Mouse (Mus musculus) intestine, embryonic 14.5 days (tissue): Measurements from ENCODE around the gene Lin7c. TPM values are rescaled to one million over a fixed set of nuclear protein-coding genes. Genes with fewer than 3 reads are reported as not detected.
A peak's percentile ranks its signal among the peaks of the same experiment; 100 is the strongest.

ENCODE experiments used
- ATAC-seq: fragments of 200-750 bp; cut with Nextera tagmentation; replicated peaks from 2 replicates; pipeline ENCODE4 v1.8.0; 2017; ENCODE audit warnings: low read depth, moderate number of reproducible peaks, moderate TSS enrichment, moderate library complexity; ENCODE audit not compliant: low FRiP score, low TSS enrichment
- DNase-seq: peaks from one replicate; pipeline ENCODE4 v3.0.0-alpha.2; 2018; ENCODE audit warnings: low spot score
- H3K27ac ChIP-seq: fragments of 300-500 bp; sonication (generic); 2 replicates; pipeline ENCODE4 v1.5.1; 2014; ENCODE audit warnings: low read depth, mild to moderate bottlenecking, control low read depth
- H3K27me3 ChIP-seq: fragments of 300-500 bp; sonication (generic); replicated peaks from 2 replicates; pipeline ENCODE4 v1.6.1; 2014; ENCODE audit warnings: low read length, control low read depth; ENCODE audit not compliant: control insufficient read depth, insufficient read depth
- H3K36me3 ChIP-seq: fragments of 300-500 bp; sonication (generic); 2 replicates; pipeline ENCODE4 v1.6.1; 2014; ENCODE audit warnings: low read length, control low read depth; ENCODE audit not compliant: control insufficient read depth, insufficient read depth
- H3K4me1 ChIP-seq: fragments of 300-500 bp; sonication (generic); replicated peaks from 2 replicates; pipeline ENCODE4 v1.6.1; 2014; ENCODE audit warnings: low read length, control low read depth, mixed read lengths; ENCODE audit not compliant: control insufficient read depth, insufficient read depth
- H3K4me2 ChIP-seq: fragments of 300-500 bp; sonication (generic); 2 replicates; pipeline ENCODE4 v1.6.1; 2014; ENCODE audit warnings: low read length
- H3K4me3 ChIP-seq: fragments of 300-500 bp; sonication (generic); 2 replicates; pipeline ENCODE4 v1.5.1; 2014; ENCODE audit warnings: low read depth, low read length, control low read depth, mixed read lengths
- H3K9ac ChIP-seq: fragments of 300-500 bp; sonication (generic); 2 replicates; pipeline ENCODE4 v1.6.1; 2014; ENCODE audit warnings: mild to moderate bottlenecking, low read length
- H3K9me3 ChIP-seq: fragments of 300-500 bp; sonication (generic); 2 replicates; pipeline ENCODE4 v1.6.1; 2016; ENCODE audit warnings: low read length, control low read depth; ENCODE audit not compliant: control insufficient read depth
- WGBS: fragments of 180-500 bp; shearing (Covaris S2); extraction: QIAGEN DNeasy Blood & Tissue Kit; methylation state at CpG from one replicate; pipeline ENCODE4 v1.1.7; 2014; 5-methylcytosine and 5-hydroxymethylcytosine counted together
- polyA plus RNA-seq: library from polyadenylated mRNA; unstranded; fragments of >200 nt; fragmentation: Nextera tagmentation; extraction: Ambion mirVana; gene quantifications from 2 replicates; pipeline ENCODE4 v1.2.1, GENCODE M21; 2014

Lin7c gene
- polyA plus RNA-seq, 1 experiment from 2014 or later = 69.2 TPM

DNA sequence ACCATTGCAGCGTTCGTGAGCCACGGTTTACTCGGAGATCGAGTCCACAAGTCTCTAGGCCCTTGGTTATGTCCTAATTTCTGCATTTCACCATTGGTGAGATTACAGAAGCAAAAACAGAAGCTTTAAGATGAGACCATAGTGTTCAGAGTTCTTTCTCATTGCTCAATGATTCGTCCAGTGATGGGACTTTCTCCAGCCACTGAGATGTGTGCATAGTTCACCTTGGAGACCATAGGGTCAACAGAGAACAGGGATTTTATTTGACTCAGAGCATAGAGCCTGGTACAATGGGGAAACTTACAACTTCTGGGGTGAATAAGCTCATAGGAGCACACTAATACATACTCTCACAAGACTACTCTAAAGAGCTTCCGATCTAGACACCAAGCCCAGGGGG lies 29.8 kb downstream of the Lin7c start:
- Histone ChIP-seq H3K4me2 (peak overlapping the region; percentile 87), H3K9me3 (no peaks in the 10 kb centered on the region), H3K27me3 (no peaks in the 10 kb centered on the region), H3K36me3 (peaks cover under 1% of the 10 kb centered on the region; the same call in 1 of the 2 replicates), H3K27ac (0 out of 2 replicates have a peak overlapping the region, but pooled peaks have one; percentile 14), H3K4me1 (peaks cover 24% of the 10 kb centered on the region), H3K4me3 (peak overlapping the region; percentile 83), H3K9ac (peak overlapping the region; percentile 93)
- WGBS = 69% methylated on average over 7 of the region's 7 CpGs
- DNase-seq = no peak
- ATAC-seq = no peak

DNA sequence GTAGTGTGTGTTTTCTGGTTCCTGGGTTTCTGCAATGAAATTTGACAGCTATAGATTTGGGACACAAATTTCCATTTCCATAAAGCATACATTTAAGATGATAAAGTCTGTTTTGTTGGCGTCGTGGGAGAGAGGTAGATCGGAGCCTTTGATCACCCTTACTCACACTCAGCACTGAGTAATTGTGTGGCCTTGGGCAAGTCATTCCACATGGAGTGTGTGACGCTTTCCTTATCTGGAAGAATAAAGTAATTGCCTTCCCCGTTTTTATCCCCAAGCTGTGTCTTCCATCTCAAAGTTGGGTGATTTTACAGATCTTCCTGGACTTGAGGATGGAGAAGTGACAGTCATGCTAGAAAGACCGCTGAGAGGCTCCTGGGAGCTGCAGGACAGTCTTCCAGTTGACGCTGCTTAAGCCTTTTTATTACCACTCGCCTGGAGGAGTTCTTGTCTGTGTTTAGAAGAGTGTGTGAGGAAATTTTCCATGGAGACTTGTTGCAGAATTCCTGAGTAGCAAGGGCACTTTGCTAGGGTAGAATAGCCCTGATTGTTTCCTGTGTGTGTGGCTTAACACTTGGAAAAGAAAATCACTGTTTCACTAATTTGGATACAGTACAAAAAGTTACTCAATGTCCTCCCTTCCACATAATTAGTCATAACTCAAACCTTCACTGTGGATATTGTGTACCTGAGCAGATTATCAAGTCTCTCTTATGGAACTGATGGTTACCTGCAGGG lies 30.8 kb downstream of the Lin7c start:
- Histone ChIP-seq H3K27ac (no peak overlapping the region), H3K9ac (peak overlapping the region; percentile 22; the same call in 1 of the 2 replicates), H3K4me1 (peaks cover 26% of the 10 kb centered on the region), H3K4me2 (peak overlapping the region; percentile 87), H3K27me3 (no peaks in the 10 kb centered on the region), H3K36me3 (peaks cover 5% of the 10 kb centered on the region), H3K9me3 (no peaks in the 10 kb centered on the region), H3K4me3 (peak overlapping the region; percentile 83)
- ATAC-seq = no peak
- WGBS = 47% methylated on average over 8 of the region's 8 CpGs
- no peak for DNase-seq

DNA sequence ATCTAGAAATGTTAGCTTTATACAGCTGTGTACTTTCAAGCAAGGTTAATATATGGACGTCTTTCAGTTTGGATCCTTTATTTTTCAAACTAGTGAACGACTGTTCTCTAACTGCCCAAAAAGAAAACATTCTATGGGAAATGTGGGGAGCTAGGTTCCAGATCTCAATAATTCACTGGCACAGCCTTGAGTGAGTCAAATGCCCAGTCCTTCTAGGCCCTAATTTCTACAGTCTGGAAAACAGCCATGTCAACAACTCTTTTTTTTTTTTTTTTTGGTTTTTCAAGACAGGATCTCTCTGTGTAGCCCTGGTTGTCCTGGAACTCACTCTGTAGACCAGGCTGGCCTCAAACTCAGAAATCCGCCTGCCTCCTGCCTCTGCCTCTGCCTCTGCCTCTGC lies 31.7 kb downstream of the Lin7c start:
- Histone ChIP-seq H3K9ac (no peak overlapping the region), H3K9me3 (no peaks in the 10 kb centered on the region), H3K36me3 (peaks cover 5% of the 10 kb centered on the region), H3K27ac (no peak overlapping the region), H3K4me2 (peak overlapping the region; percentile 87; the same call in 1 of the 2 replicates), H3K4me3 (peak overlapping the region; percentile 83; the same call in 1 of the 2 replicates), H3K4me1 (peaks cover 26% of the 10 kb centered on the region), H3K27me3 (no peaks in the 10 kb centered on the region)
- WGBS = 71% methylated on average over 3 of the region's 3 CpGs
- DNase-seq (no peak), ATAC-seq (no peak)

DNA sequence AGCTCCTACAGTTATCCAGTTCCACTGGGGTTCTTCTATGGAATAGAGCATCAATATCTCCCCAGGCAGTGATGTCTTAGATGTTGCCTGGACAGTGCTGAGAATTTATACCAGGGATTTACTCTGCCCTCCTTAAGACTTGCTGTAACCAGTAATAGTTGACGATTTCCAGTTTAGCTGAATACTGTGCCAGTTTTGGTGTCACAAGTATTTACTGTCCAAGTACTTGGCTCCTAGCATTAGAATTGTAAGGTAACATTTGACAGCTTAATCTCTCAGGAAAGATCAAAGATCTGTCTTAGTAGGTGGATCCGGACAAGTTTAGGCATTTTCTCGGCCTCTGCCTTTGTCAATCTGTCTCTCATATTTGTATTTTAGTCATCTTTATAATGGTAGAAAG lies 32.4 kb downstream of the Lin7c start:
- no peak for DNase-seq
- Histone ChIP-seq H3K9me3 (no peaks in the 10 kb centered on the region), H3K4me2 (peak overlapping the region; percentile 28), H3K4me3 (0 out of 2 replicates have a peak overlapping the region, but pooled peaks have one; percentile 4), H3K27me3 (no peaks in the 10 kb centered on the region), H3K36me3 (peaks cover 5% of the 10 kb centered on the region), H3K9ac (no peak overlapping the region), H3K4me1 (peaks cover 31% of the 10 kb centered on the region), H3K27ac (no peak overlapping the region)
- no peak for ATAC-seq
- WGBS = 70% methylated on average over 3 of the region's 3 CpGs

DNA sequence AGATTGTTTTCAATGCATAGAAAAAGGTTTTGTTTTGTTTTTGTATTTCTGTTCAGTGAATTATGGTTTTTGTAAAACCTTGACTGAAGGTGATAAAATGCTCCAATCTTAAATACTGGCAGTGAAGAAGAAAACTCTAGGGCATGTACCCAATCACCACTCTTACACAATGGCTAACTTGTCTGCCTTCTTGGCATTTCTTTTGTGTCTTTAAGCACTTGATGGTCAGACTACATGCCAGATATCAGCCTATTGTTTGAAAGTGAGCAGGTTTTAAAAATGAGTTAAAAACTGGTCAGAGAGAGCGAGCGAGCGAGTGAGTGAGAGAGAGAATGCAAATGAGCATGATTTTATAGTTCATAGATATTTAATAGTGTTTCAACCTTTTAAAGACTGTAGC lies 33.3 kb downstream of the Lin7c start:
- WGBS = 96% methylated on average over 3 of the region's 3 CpGs
- no peak for DNase-seq
- no peak for ATAC-seq
- Histone ChIP-seq H3K9me3 (no peaks in the 10 kb centered on the region), H3K4me3 (no peak overlapping the region), H3K9ac (no peak overlapping the region), H3K27me3 (no peaks in the 10 kb centered on the region), H3K36me3 (peaks cover 5% of the 10 kb centered on the region), H3K27ac (no peak overlapping the region), H3K4me1 (peaks cover 31% of the 10 kb centered on the region), H3K4me2 (peak overlapping the region; percentile 31)

DNA sequence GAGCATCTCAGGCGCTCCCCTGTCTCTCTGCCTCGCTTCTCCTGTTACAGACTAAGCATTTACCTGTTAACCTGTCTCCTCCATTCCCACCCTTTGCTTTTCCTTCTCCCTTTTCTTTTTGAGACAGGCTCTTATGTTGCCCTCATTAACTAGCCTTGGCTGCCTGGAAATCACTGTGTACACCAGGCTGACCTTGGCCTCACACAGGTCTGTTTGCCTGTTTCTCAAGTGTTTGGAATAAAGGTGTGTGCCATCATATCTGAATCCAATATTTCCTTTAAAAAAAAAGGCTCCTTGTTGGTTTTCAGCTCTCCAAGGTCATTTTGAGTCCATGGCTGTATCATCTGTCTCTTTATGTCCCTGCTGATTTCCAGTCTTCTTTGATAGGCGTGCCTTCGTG lies 36.3 kb downstream of the Lin7c start:
- H3K4me1 ChIP-seq = peaks cover 23% of the 10 kb centered on the region
- H3K27me3 ChIP-seq = no peaks in the 10 kb centered on the region
- no peak for ATAC-seq
- no peaks in the 10 kb centered on the region for H3K9me3 ChIP-seq
- no peak overlapping the region for H3K9ac ChIP-seq
- no peak overlapping the region for H3K4me2 ChIP-seq
- peaks cover 8% of the 10 kb centered on the region; the same call in 1 of the 2 replicates for H3K36me3 ChIP-seq
- no peak for DNase-seq
- WGBS = 87% methylated on average over 4 of the region's 4 CpGs
- no peak overlapping the region for H3K27ac ChIP-seq
- H3K4me3 ChIP-seq = no peak overlapping the region

DNA sequence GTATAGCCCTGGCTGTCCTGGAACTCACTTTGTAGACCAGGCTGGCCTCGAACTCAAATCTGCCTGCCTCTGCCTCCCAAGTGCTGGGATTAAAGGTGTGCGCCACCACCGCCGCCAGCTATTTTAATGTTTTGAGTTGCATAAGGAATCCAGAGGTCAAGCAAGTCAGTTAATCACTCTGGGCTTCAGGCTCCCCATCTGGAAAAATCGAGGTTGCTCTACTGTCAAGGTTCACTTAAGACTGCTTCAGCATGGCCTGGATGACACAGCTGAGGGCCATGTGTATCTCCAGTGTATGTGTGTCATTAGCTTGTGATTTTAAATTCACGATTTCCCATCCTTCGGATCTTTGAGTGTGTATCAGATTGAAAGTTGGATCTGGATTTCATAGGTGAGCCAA lies 36.8 kb downstream of the Lin7c start:
- DNase-seq (no peak), ATAC-seq (no peak)
- H3K36me3 ChIP-seq = peaks cover 8% of the 10 kb centered on the region; the same call in 1 of the 2 replicates
- 84% methylated on average over 7 of the region's 7 CpGs for WGBS
- peaks cover 27% of the 10 kb centered on the region for H3K4me1 ChIP-seq
- H3K9ac ChIP-seq = no peak overlapping the region
- no peak overlapping the region for H3K27ac ChIP-seq
- no peak overlapping the region for H3K4me3 ChIP-seq
- no peaks in the 10 kb centered on the region for H3K27me3 ChIP-seq
- no peak overlapping the region for H3K4me2 ChIP-seq
- no peaks in the 10 kb centered on the region for H3K9me3 ChIP-seq

DNA sequence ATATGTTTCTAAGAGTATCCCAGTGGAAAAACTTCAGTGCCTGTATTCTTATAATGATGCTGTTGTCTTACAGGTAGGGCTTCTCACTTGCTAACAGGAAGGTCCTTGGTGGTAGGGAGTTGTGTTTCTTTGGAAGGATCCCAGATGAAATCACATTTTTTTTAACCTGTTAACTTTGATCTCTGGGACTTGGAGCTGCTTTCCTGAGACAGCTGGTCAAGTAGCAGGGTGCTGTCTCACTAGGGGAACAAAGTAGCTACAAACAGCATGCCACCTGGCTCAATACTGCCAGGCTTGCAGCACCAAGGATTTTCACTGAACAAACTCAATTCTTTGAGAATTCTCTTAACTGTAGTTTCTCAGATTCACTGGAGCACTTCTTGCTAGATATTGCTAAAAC lies 37.2 kb downstream of the Lin7c start:
- H3K4me1 ChIP-seq = peaks cover 32% of the 10 kb centered on the region
- no peak overlapping the region for H3K27ac ChIP-seq
- peaks cover 8% of the 10 kb centered on the region; the same call in 1 of the 2 replicates for H3K36me3 ChIP-seq
- no peaks in the 10 kb centered on the region for H3K9me3 ChIP-seq
- DNase-seq = no peak
- no peak overlapping the region for H3K4me2 ChIP-seq
- no peak for ATAC-seq
- H3K9ac ChIP-seq = no peak overlapping the region
- no peaks in the 10 kb centered on the region for H3K27me3 ChIP-seq
- no peak overlapping the region for H3K4me3 ChIP-seq

DNA sequence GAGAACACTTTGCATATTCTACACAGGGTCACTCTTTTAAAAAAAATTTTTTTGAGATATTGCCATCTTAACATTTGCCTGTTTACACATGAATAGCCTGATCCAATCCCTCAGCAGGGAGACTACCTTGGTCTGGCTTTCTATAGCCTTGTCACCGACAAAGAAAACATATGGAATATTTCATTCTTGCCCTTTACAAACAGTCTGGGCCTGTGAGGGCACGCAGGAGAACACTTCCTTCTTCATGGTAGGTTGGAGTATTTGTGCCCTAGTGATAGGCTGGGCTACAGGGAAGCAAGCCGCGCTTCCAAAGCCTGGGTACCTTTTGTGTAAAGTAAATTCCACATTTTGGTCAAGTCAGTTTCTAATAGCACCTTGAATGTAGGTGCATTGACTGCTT lies 38.1 kb downstream of the Lin7c start:
- Histone ChIP-seq H3K36me3 (peaks cover 8% of the 10 kb centered on the region; the same call in 1 of the 2 replicates), H3K4me3 (no peak overlapping the region), H3K27me3 (no peaks in the 10 kb centered on the region), H3K9me3 (no peaks in the 10 kb centered on the region), H3K4me1 (peaks cover 32% of the 10 kb centered on the region), H3K27ac (no peak overlapping the region), H3K4me2 (no peak overlapping the region), H3K9ac (no peak overlapping the region)
- no peak for DNase-seq
- 37% methylated on average over 4 of the region's 4 CpGs for WGBS
- ATAC-seq = no peak
